ENCODE assay signal across 10 mouse cellular contexts in genomic region chr15:7563726-7564125, GRCm38 (mm10).
DNase-seq lines count a peak whose midpoint lies in the region; ATAC-seq lines count a peak whose summit lies in the region.
"Had no signal": no experiment of that assay in that cellular context is flagged by ENCODE, and none has a peak within 500 bp of the region (broad histone marks: within the 10 kb centered on the region; RNA-seq: fewer than 3 reads in every experiment).

No protein-coding gene starts in this region.

- no peaks in the 10 kb centered on the region for H3K27me3 ChIP-seq in kidney, embryonic 15.5 days
- no peaks in the 10 kb centered on the region for H3K27me3 ChIP-seq in embryonic facial prominence, embryonic 15.5 days
- H3K27me3 ChIP-seq: limb, embryonic 15.5 days; Patski had no signal

- no peak overlapping the region for H3K4me3 ChIP-seq in kidney, embryonic 15.5 days (replicated peaks)
- no peak overlapping the region for H3K4me3 ChIP-seq in embryonic facial prominence, embryonic 15.5 days (replicated peaks)
- H3K4me3 ChIP-seq: limb, embryonic 15.5 days had no signal

- no peak overlapping the region for H3K9ac ChIP-seq in kidney, embryonic 15.5 days
- no peak overlapping the region for H3K9ac ChIP-seq in embryonic facial prominence, embryonic 15.5 days
- H3K9ac ChIP-seq: limb, embryonic 15.5 days had no signal

- peak overlapping the region; percentile 62 for H3K27ac ChIP-seq in kidney, embryonic 15.5 days
- H3K27ac ChIP-seq in embryonic facial prominence, embryonic 15.5 days (replicated peaks): peak overlapping the region; percentile 58
- H3K27ac ChIP-seq: limb, embryonic 15.5 days had no signal

- 81% methylated on average over 9 of the region's 9 CpGs for WGBS in kidney, embryonic 15.5 days
- 47% methylated on average over 9 of the region's 9 CpGs for WGBS in embryonic facial prominence, embryonic 15.5 days

- no peak for DNase-seq in kidney, adult 9 months
- peak; percentile 19 for DNase-seq in brain, adult 2 months (ENCODE audit: low read depth, low spot score)
- DNase-seq in layer of hippocampus, adult 9-11 months: peak; percentile 15
- DNase-seq in right cerebral cortex, adult 18-20 months: peak; percentile 1
- no peak for DNase-seq in spleen, adult 12 weeks (ENCODE audit: low spot score)

- no peaks in the 10 kb centered on the region for H3K9me3 ChIP-seq in kidney, embryonic 15.5 days (replicated peaks)
- H3K9me3 ChIP-seq in embryonic facial prominence, embryonic 15.5 days (replicated peaks): no peaks in the 10 kb centered on the region
- H3K9me3 ChIP-seq: limb, embryonic 15.5 days had no signal

- ATAC-seq in kidney, embryonic 15.5 days (replicated peaks; ENCODE audit: low FRiP score): no peak
- ATAC-seq in embryonic facial prominence, embryonic 15.5 days (ENCODE audit: insufficient number of reproducible peaks, low FRiP score, low TSS enrichment, low read depth): peak; percentile 84
- ATAC-seq in inflammation-experienced regulatory T-cells, adult 6 months: no peak
- ATAC-seq: Patski had no signal

- no peaks in the 10 kb centered on the region for H3K36me3 ChIP-seq in kidney, embryonic 15.5 days
- no peaks in the 10 kb centered on the region for H3K36me3 ChIP-seq in embryonic facial prominence, embryonic 15.5 days
- H3K36me3 ChIP-seq: limb, embryonic 15.5 days had no signal

- H3K4me1 ChIP-seq in kidney, embryonic 15.5 days: peaks cover 6% of the 10 kb centered on the region
- H3K4me1 ChIP-seq in embryonic facial prominence, embryonic 15.5 days: peaks cover 16% of the 10 kb centered on the region

- no peak overlapping the region for H3K4me2 ChIP-seq in kidney, embryonic 15.5 days
- no peak overlapping the region for H3K4me2 ChIP-seq in embryonic facial prominence, embryonic 15.5 days (replicated peaks)
- H3K4me2 ChIP-seq: limb, embryonic 15.5 days had no signal

Comparison
In these comparisons a context has a peak if more than half of its experiments do, and no peak if none do; other contexts are left out.
1. DNase-seq: peak in brain, adult 2 months (single experiment), layer of hippocampus, adult 9-11 months (single experiment) and right cerebral cortex, adult 18-20 months (single experiment); none in kidney, adult 9 months (single experiment) and spleen, adult 12 weeks (single experiment).